Mouse (Mus musculus): ENCODE results near the gene Gm28042. TPM values are rescaled to one million over a fixed set of nuclear protein-coding genes. Genes with fewer than 3 reads are reported as not detected.

The Gm28042 gene
- total and polyA plus RNA-seq, 3 experiments: 0.77 to 1.9 (median 1.8) TPM

GRCm38 (mm10) chr2:120060190-120060589, 32.9 kb downstream of the Gm28042 start:
- no peak overlapping the region for H3K4me2 ChIP-seq (ENCODE audit: insufficient read depth, low read depth, poor library complexity, severe bottlenecking)
- H3K27ac ChIP-seq (ENCODE audit: insufficient read depth, low read depth): no peak overlapping the region
- H3K4me3 ChIP-seq (replicated peaks in 1 of 3; ENCODE audit: low read depth in 2 of 3, low read length in 2 of 3, poor library complexity in 1 of 3): no peak overlapping the region
- in situ Hi-C loops (cut with MboI; ENCODE audit: low pct_ligation_motif_present, low pct_unique_long_range_greater_than_20kb, low sequenced_read_pairs) (no loop called here), dilution Hi-C loops (cut with MboI; ENCODE audit: extremely low pct_ligation_motif_present, extremely low pct_unique_long_range_greater_than_20kb, low sequenced_read_pairs) (no loop called here)
- peaks cover 46% of the 10 kb centered on the region for H3K27me3 ChIP-seq (replicated peaks)
- H3K36me3 ChIP-seq (replicated peaks in 1 of 2; ENCODE audit: control insufficient read depth in 1 of 2, insufficient read depth in 1 of 2, low read length in 1 of 2): no peaks in the 10 kb centered on the region
- no peak for DNase-seq (ENCODE audit: extremely low read depth)
- H3K79me2 ChIP-seq (replicated peaks; ENCODE audit: control insufficient read depth, extremely low read depth, insufficient read depth, poor library complexity, severe bottlenecking): no peaks in the 10 kb centered on the region
- H3K4me1 ChIP-seq (ENCODE audit: control insufficient read depth in 1 of 2, insufficient read depth in 2 of 2): no peaks in the 10 kb centered on the region
- TF ChIP-seq RAD21 (IDR thresholded peaks at IDR 0.05; ENCODE audit: low read depth, low read length) (no peak), E2F4 (IDR thresholded peaks at IDR 0.05; ENCODE audit: insufficient replicate concordance, low read depth, low read length) (no peak), TBP (conservative IDR thresholded peaks at IDR 0.05; ENCODE audit: low read depth, low read length) (no peak), IRF4 (IDR thresholded peaks at IDR 0.05; ENCODE audit: low read depth, low read length) (no peak), ZMIZ1 (IDR thresholded peaks at IDR 0.05; ENCODE audit: low read depth, low read length) (no peak)
- H3K9ac ChIP-seq (ENCODE audit: insufficient read depth, low read depth): no peak overlapping the region
- H3K9me3 ChIP-seq (replicated peaks; ENCODE audit: low read length): no peaks in the 10 kb centered on the region

GRCm38 (mm10) chr2:120060651-120061050, 33.4 kb downstream of the Gm28042 start:
- Histone ChIP-seq H3K27me3 (replicated peaks) (peaks cover 42% of the 10 kb centered on the region), H3K4me1 (ENCODE audit: control insufficient read depth in 1 of 2, insufficient read depth in 2 of 2) (no peaks in the 10 kb centered on the region)
- TF ChIP-seq BHLHE40 (IDR thresholded peaks at IDR 0.05; ENCODE audit: low read depth, low read length): no peak
- TF ChIP-seq IRF4 (IDR thresholded peaks at IDR 0.05; ENCODE audit: low read depth, low read length): no peak
- TF ChIP-seq NELFE (IDR thresholded peaks at IDR 0.05; ENCODE audit: low read depth, low read length): no peak
- TF ChIP-seq MYC (IDR thresholded peaks at IDR 0.05; ENCODE audit: low read depth, low read length): no peak
- TF ChIP-seq ELF1 (IDR thresholded peaks at IDR 0.05; ENCODE audit: low read depth, low read length): no peak
- TF ChIP-seq EP300 (IDR thresholded peaks at IDR 0.05; ENCODE audit: low read length): no peak
- no peak for TF ChIP-seq CHD2 (IDR thresholded peaks at IDR 0.05; ENCODE audit: low read length)
- no peak for TF ChIP-seq MAZ (IDR thresholded peaks at IDR 0.05; ENCODE audit: low read depth, low read length)
- no peak for TF ChIP-seq RAD21 (IDR thresholded peaks at IDR 0.05; ENCODE audit: low read depth, low read length)
- no peak for TF ChIP-seq HCFC1 (IDR thresholded peaks at IDR 0.05; ENCODE audit: low read depth, low read length)
- TF ChIP-seq JUN (IDR thresholded peaks at IDR 0.05; ENCODE audit: insufficient read depth, low read depth, low read length): no peak
- no peak for TF ChIP-seq USF1 (IDR thresholded peaks at IDR 0.05; ENCODE audit: low read depth, low read length)
- no peak for TF ChIP-seq MXI1 (IDR thresholded peaks at IDR 0.05; ENCODE audit: low read depth, low read length)
- TF ChIP-seq USF2 (conservative IDR thresholded peaks at IDR 0.05; ENCODE audit: low read depth, low read length): no peak
- TF ChIP-seq SIN3A (IDR thresholded peaks at IDR 0.05; ENCODE audit: low read length): no peak
- TF ChIP-seq RCOR1 (conservative IDR thresholded peaks at IDR 0.05; ENCODE audit: low read depth, low read length): no peak
- no peak for TF ChIP-seq CHD1 (IDR thresholded peaks at IDR 0.05; ENCODE audit: low read depth, low read length)
- no peak for TF ChIP-seq KAT2A (IDR thresholded peaks at IDR 0.05; ENCODE audit: insufficient replicate concordance, low read length)
- TF ChIP-seq ETS1 (conservative IDR thresholded peaks at IDR 0.05; ENCODE audit: low read depth, low read length): no peak

More at GRCm38 (mm10) chr2:120060651-120061050, 33.4 kb downstream of the Gm28042 start:
- Histone ChIP-seq H3K4me3 (replicated peaks in 1 of 3; ENCODE audit: low read depth in 2 of 3, low read length in 2 of 3, poor library complexity in 1 of 3) (no peak overlapping the region), H3K9ac (ENCODE audit: insufficient read depth, low read depth) (no peak overlapping the region), H3K27ac (ENCODE audit: insufficient read depth, low read depth) (no peak overlapping the region), H3K36me3 (replicated peaks in 1 of 2; ENCODE audit: control insufficient read depth in 1 of 2, insufficient read depth in 1 of 2, low read length in 1 of 2) (no peaks in the 10 kb centered on the region), H3K79me2 (replicated peaks; ENCODE audit: control insufficient read depth, extremely low read depth, insufficient read depth, poor library complexity, severe bottlenecking) (no peaks in the 10 kb centered on the region), H3K4me2 (ENCODE audit: insufficient read depth, low read depth, poor library complexity, severe bottlenecking) (no peak overlapping the region), H3K9me3 (replicated peaks; ENCODE audit: low read length) (no peaks in the 10 kb centered on the region)
- no peak for DNase-seq (ENCODE audit: extremely low read depth)
- in situ Hi-C loops (cut with MboI; ENCODE audit: low pct_ligation_motif_present, low pct_unique_long_range_greater_than_20kb, low sequenced_read_pairs): no loop called here
- dilution Hi-C loops (cut with MboI; ENCODE audit: extremely low pct_ligation_motif_present, extremely low pct_unique_long_range_greater_than_20kb, low sequenced_read_pairs): no loop called here
